Mouse (Mus musculus) stomach, embryonic 15.5 days (tissue): ENCODE measurements around the gene Atg2a. TPM values are rescaled to one million over a fixed set of nuclear protein-coding genes. Genes with fewer than 3 reads are reported as not detected.

ENCODE experiments used
- ATAC-seq: fragments of 200-750 bp; cut with Nextera tagmentation; 2 replicates; pipeline ENCODE4 v1.8.0; 2017; ENCODE audit warnings: low read depth, moderate number of reproducible peaks, moderate TSS enrichment; ENCODE audit not compliant: insufficient read depth, low FRiP score
- H3K27ac ChIP-seq: fragments of 300-500 bp; sonication (generic); 2 replicates; pipeline ENCODE4 v1.5.1; 2015; ENCODE audit warnings: mild to moderate bottlenecking, inconsistent platforms
- H3K27me3 ChIP-seq: fragments of 300-500 bp; sonication (generic); replicated peaks from 2 replicates; pipeline ENCODE4 v1.6.1; 2015; ENCODE audit warnings: inconsistent platforms
- H3K36me3 ChIP-seq: fragments of 300-500 bp; sonication (generic); 2 replicates; pipeline ENCODE4 v1.6.1; 2015; ENCODE audit warnings: inconsistent platforms
- H3K4me1 ChIP-seq: fragments of 300-500 bp; sonication (generic); 2 replicates; pipeline ENCODE4 v1.6.1; 2015; ENCODE audit warnings: inconsistent platforms
- H3K4me2 ChIP-seq: fragments of 300-500 bp; sonication (generic); 2 replicates; pipeline ENCODE4 v1.6.1; 2015; ENCODE audit warnings: mild to moderate bottlenecking, inconsistent platforms
- H3K4me3 ChIP-seq: fragments of 300-500 bp; sonication (generic); replicated peaks from 2 replicates; pipeline ENCODE4 v1.5.1; 2015; ENCODE audit warnings: inconsistent platforms
- H3K9ac ChIP-seq: fragments of 300-500 bp; sonication (generic); 2 replicates; pipeline ENCODE4 v1.6.1; 2015; ENCODE audit warnings: inconsistent platforms
- H3K9me3 ChIP-seq: fragments of 300-500 bp; sonication (generic); 2 replicates; pipeline ENCODE4 v1.6.1; 2016; ENCODE audit warnings: inconsistent platforms
- WGBS: fragments of 180-500 bp; shearing (Covaris S2); methylation state at CpG from one replicate; pipeline ENCODE4 v1.1.7; 2015; 5-methylcytosine and 5-hydroxymethylcytosine counted together
- polyA plus RNA-seq: library from polyadenylated mRNA; unstranded; fragments of >200 nt; fragmentation: Nextera tagmentation; extraction: Ambion mirVana; gene quantifications from 2 replicates; pipeline ENCODE4 v1.2.1, GENCODE M21; 2015

The Atg2a gene
- polyA plus RNA-seq, 1 experiment from 2014 or later = 7.6 TPM

GRCm38 (mm10) chr19:6277661-6278438 is 36.4 kb downstream of the Atg2a start:
- Histone ChIP-seq H3K27me3 (no peaks in the 10 kb centered on the region), H3K36me3 (peaks cover 14% of the 10 kb centered on the region), H3K9ac (peak overlapping the region; percentile 70), H3K4me2 (peak overlapping the region; percentile 95), H3K27ac (peak overlapping the region; percentile 84), H3K4me1 (peaks cover 37% of the 10 kb centered on the region), H3K9me3 (no peaks in the 10 kb centered on the region), H3K4me3 (peak overlapping the region; percentile 87)
- 4% methylated on average over 10 of the region's 10 CpGs for WGBS
- peak; percentile 34 for ATAC-seq

GRCm38 (mm10) chr19:6278439-6279073 is 37.1 kb downstream of the Atg2a start:
- Histone ChIP-seq H3K4me2 (peak overlapping the region; percentile 95), H3K36me3 (peaks cover 17% of the 10 kb centered on the region), H3K27me3 (no peaks in the 10 kb centered on the region), H3K27ac (peak overlapping the region; percentile 84), H3K9ac (peak overlapping the region; percentile 70; the same call in 1 of the 2 replicates), H3K4me1 (peaks cover 37% of the 10 kb centered on the region), H3K4me3 (peak overlapping the region; percentile 87), H3K9me3 (no peaks in the 10 kb centered on the region)
- 27% methylated on average over 6 of the region's 6 CpGs for WGBS
- no peak for ATAC-seq

GRCm38 (mm10) chr19:6279481-6280144 is 38.1 kb downstream of the Atg2a start:
- no peak for ATAC-seq
- Histone ChIP-seq H3K27me3 (no peaks in the 10 kb centered on the region), H3K4me2 (peak overlapping the region; percentile 95), H3K4me3 (peak overlapping the region; percentile 87; the same call in 1 of the 2 replicates), H3K27ac (peak overlapping the region; percentile 44), H3K4me1 (peaks cover 37% of the 10 kb centered on the region), H3K9me3 (no peaks in the 10 kb centered on the region), H3K9ac (no peak overlapping the region), H3K36me3 (peaks cover 20% of the 10 kb centered on the region)
- 82% methylated on average over 6 of the region's 6 CpGs for WGBS

- Histone ChIP-seq H3K36me3 (peaks cover 20% of the 10 kb centered on the region), H3K9me3 (no peaks in the 10 kb centered on the region), H3K27me3 (no peaks in the 10 kb centered on the region), H3K4me3 (no peak overlapping the region), H3K4me2 (no peak overlapping the region), H3K27ac (no peak overlapping the region), H3K4me1 (peaks cover 41% of the 10 kb centered on the region), H3K9ac (no peak overlapping the region)
- no peak for ATAC-seq
- 86% methylated on average over 7 of the region's 7 CpGs for WGBS
Measured at GRCm38 (mm10) chr19:6280554-6280953, 39.1 kb downstream of the Atg2a start.

- no peak overlapping the region for H3K4me3 ChIP-seq
- H3K9me3 ChIP-seq = no peaks in the 10 kb centered on the region
- no peak for ATAC-seq
- no peaks in the 10 kb centered on the region for H3K27me3 ChIP-seq
- peaks cover 20% of the 10 kb centered on the region for H3K36me3 ChIP-seq
- H3K9ac ChIP-seq = no peak overlapping the region
- H3K4me2 ChIP-seq = no peak overlapping the region
- H3K27ac ChIP-seq = no peak overlapping the region
- H3K4me1 ChIP-seq = peaks cover 45% of the 10 kb centered on the region
- WGBS = 79% methylated on average over 14 of the region's 14 CpGs
Measured at GRCm38 (mm10) chr19:6281122-6282020, 39.9 kb downstream of the Atg2a start.

GRCm38 (mm10) chr19:6283001-6283400 is 41.5 kb downstream of the Atg2a start:
- Histone ChIP-seq H3K27me3 (no peaks in the 10 kb centered on the region), H3K36me3 (peaks cover 20% of the 10 kb centered on the region), H3K4me3 (no peak overlapping the region), H3K9me3 (no peaks in the 10 kb centered on the region), H3K4me2 (no peak overlapping the region), H3K4me1 (peaks cover 50% of the 10 kb centered on the region), H3K27ac (no peak overlapping the region), H3K9ac (no peak overlapping the region)
- ATAC-seq = no peak
- WGBS = 66% methylated on average over 5 of the region's 5 CpGs

GRCm38 (mm10) chr19:6284502-6284901 is 43.0 kb downstream of the Atg2a start:
- Histone ChIP-seq H3K36me3 (peaks cover 26% of the 10 kb centered on the region), H3K9me3 (no peaks in the 10 kb centered on the region), H3K4me2 (no peak overlapping the region), H3K4me3 (no peak overlapping the region), H3K27ac (peak overlapping the region; percentile 17; the same call in 1 of the 2 replicates), H3K27me3 (no peaks in the 10 kb centered on the region), H3K4me1 (peaks cover 38% of the 10 kb centered on the region), H3K9ac (no peak overlapping the region)
- ATAC-seq = peak; percentile 63
- WGBS = 74% methylated on average over 12 of the region's 12 CpGs

GRCm38 (mm10) chr19:6285226-6285625 is 43.8 kb downstream of the Atg2a start:
- H3K27ac ChIP-seq = peak overlapping the region; percentile 17; the same call in 1 of the 2 replicates
- 65% methylated on average over 8 of the region's 8 CpGs for WGBS
- peaks cover 31% of the 10 kb centered on the region for H3K4me1 ChIP-seq
- H3K9me3 ChIP-seq = no peaks in the 10 kb centered on the region
- peaks cover 26% of the 10 kb centered on the region for H3K36me3 ChIP-seq
- ATAC-seq = no peak
- no peak overlapping the region for H3K4me3 ChIP-seq
- 0 out of 2 replicates have a peak overlapping the region, but pooled peaks have one; percentile 3 for H3K4me2 ChIP-seq
- no peak overlapping the region for H3K9ac ChIP-seq
- H3K27me3 ChIP-seq = no peaks in the 10 kb centered on the region

GRCm38 (mm10) chr19:6285632-6286433 is 44.4 kb downstream of the Atg2a start:
- Histone ChIP-seq H3K36me3 (peaks cover 26% of the 10 kb centered on the region), H3K9ac (no peak overlapping the region), H3K9me3 (no peaks in the 10 kb centered on the region), H3K27ac (peak overlapping the region; percentile 17; the same call in 1 of the 2 replicates), H3K27me3 (no peaks in the 10 kb centered on the region), H3K4me3 (no peak overlapping the region), H3K4me1 (peaks cover 28% of the 10 kb centered on the region; the same call in 1 of the 2 replicates), H3K4me2 (0 out of 2 replicates have a peak overlapping the region, but pooled peaks have one; percentile 3)
- no peak for ATAC-seq
- WGBS = 52% methylated on average over 7 of the region's 7 CpGs

GRCm38 (mm10) chr19:6286434-6287401 is 45.2 kb downstream of the Atg2a start:
- 0 out of 2 replicates have a peak overlapping the region, but pooled peaks have one; percentile 0 for H3K4me2 ChIP-seq
- no peak overlapping the region for H3K4me3 ChIP-seq
- H3K9ac ChIP-seq = no peak overlapping the region
- H3K27me3 ChIP-seq = no peaks in the 10 kb centered on the region
- no peaks in the 10 kb centered on the region for H3K9me3 ChIP-seq
- WGBS = 83% methylated on average over 19 of the region's 19 CpGs
- H3K36me3 ChIP-seq = peaks cover 19% of the 10 kb centered on the region
- H3K4me1 ChIP-seq = peaks cover 37% of the 10 kb centered on the region; the same call in 1 of the 2 replicates
- ATAC-seq = no peak
- no peak overlapping the region for H3K27ac ChIP-seq
